Mouse (Mus musculus): ENCODE measurements around the gene Hsd3b7.

- TF ChIP-seq TAL1 (IDR thresholded peaks at IDR 0.05; ENCODE audit: low read length) (no peak), GATA1 (IDR thresholded peaks at IDR 0.05; ENCODE audit: low read length) (no peak)
These were observed 41.1 kb downstream of the Hsd3b7 start for GRCm38 (mm10) chr7:127841340-127842000.
